Mouse (Mus musculus) liver, embryonic 15.5 days (tissue): Measurements from ENCODE around the gene Fam110a. TPM values are rescaled to one million over a fixed set of nuclear protein-coding genes. Genes with fewer than 3 reads are reported as not detected.

Source experiments
- ATAC-seq: fragments of 200-750 bp; cut with Nextera tagmentation; 2 replicates; pipeline ENCODE4 v1.8.0; 2017; ENCODE audit warnings: moderate number of reproducible peaks, mild to moderate bottlenecking, moderate library complexity; ENCODE audit not compliant: insufficient read depth
- H3K27ac ChIP-seq: fragments of 300-500 bp; sonication (generic); replicated peaks from 2 replicates; pipeline ENCODE4 v1.5.1; 2015; ENCODE audit warnings: mild to moderate bottlenecking, inconsistent platforms
- H3K27me3 ChIP-seq: fragments of 300-500 bp; sonication (generic); 2 replicates; pipeline ENCODE4 v1.6.1; 2015; ENCODE audit warnings: mild to moderate bottlenecking, inconsistent platforms
- H3K36me3 ChIP-seq: fragments of 300-500 bp; sonication (generic); replicated peaks from 2 replicates; pipeline ENCODE4 v1.6.1; 2015; ENCODE audit warnings: moderate library complexity, mild to moderate bottlenecking, inconsistent platforms
- H3K4me1 ChIP-seq: fragments of 300-500 bp; sonication (generic); replicated peaks from 2 replicates; pipeline ENCODE4 v1.6.1; 2015; ENCODE audit warnings: inconsistent platforms
- H3K4me2 ChIP-seq: fragments of 300-500 bp; sonication (generic); 2 replicates; pipeline ENCODE4 v1.6.1; 2015; ENCODE audit warnings: moderate library complexity, mild to moderate bottlenecking, inconsistent platforms
- H3K4me3 ChIP-seq: fragments of 300-500 bp; sonication (generic); replicated peaks from 2 replicates; pipeline ENCODE4 v1.5.1; 2015; ENCODE audit warnings: mild to moderate bottlenecking, inconsistent platforms
- H3K9ac ChIP-seq: fragments of 300-500 bp; sonication (generic); 2 replicates; pipeline ENCODE4 v1.6.1; 2015; ENCODE audit warnings: moderate library complexity, mild to moderate bottlenecking, inconsistent platforms
- H3K9me3 ChIP-seq: fragments of 300-500 bp; sonication (generic); replicated peaks from 2 replicates; pipeline ENCODE4 v1.6.1; 2016; ENCODE audit warnings: inconsistent platforms
- WGBS: fragments of 180-500 bp; shearing (Covaris S2); methylation state at CpG from one replicate; pipeline ENCODE4 v1.1.7; 2015; ENCODE audit warnings: mixed read lengths; ENCODE audit not compliant: insufficient replicate concordance; 5-methylcytosine and 5-hydroxymethylcytosine counted together
- polyA plus RNA-seq: library from polyadenylated mRNA; unstranded; fragments of >200 nt; fragmentation: Nextera tagmentation; extraction: Ambion mirVana; gene quantifications from 2 replicates; pipeline ENCODE4 v1.2.1, GENCODE M21; 2015

Gene Fam110a
- polyA plus RNA-seq, 1 experiment from 2014 or later = 9.8 TPM

GRCm38 (mm10) chr2:152010661-152011060 lies 30.6 kb upstream of the Fam110a start:
- H3K4me2 ChIP-seq = no peak overlapping the region
- no peak overlapping the region for H3K27ac ChIP-seq
- H3K4me1 ChIP-seq = 0 out of 2 replicates have a peak, but pooled peaks cover 3% of the 10 kb centered on the region
- no peaks in the 10 kb centered on the region for H3K9me3 ChIP-seq
- no peak for ATAC-seq
- no peak overlapping the region for H3K9ac ChIP-seq
- no peaks in the 10 kb centered on the region; the same call in 1 of the 2 replicates for H3K27me3 ChIP-seq
- H3K4me3 ChIP-seq = no peak overlapping the region
- WGBS = 73% methylated on average over 7 of the region's 7 CpGs
- no peaks in the 10 kb centered on the region for H3K36me3 ChIP-seq

DNA sequence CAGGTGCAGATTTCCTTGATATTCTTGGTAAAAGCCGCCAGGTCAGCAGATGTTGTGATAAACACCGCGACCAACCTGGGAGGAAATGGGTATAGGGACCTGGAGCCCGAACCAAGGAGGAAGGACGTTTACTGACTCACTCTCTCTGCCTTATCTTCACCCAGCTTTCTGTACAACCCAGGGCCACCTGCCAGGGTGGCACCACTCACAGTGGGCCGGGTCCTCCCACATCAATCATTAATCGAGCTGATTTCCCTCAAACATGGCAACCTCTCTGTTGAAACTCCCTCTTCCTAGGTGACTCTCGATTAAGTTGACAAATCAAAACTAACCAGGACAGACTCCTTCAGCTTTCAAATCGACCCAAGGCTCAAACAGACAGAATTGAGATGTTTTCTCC lies 30.2 kb upstream of the Fam110a start:
- H3K4me2 ChIP-seq = no peak overlapping the region
- H3K27ac ChIP-seq = no peak overlapping the region
- no peak overlapping the region for H3K4me3 ChIP-seq
- no peak for ATAC-seq
- 0 out of 2 replicates have a peak, but pooled peaks cover 3% of the 10 kb centered on the region for H3K4me1 ChIP-seq
- H3K27me3 ChIP-seq = no peaks in the 10 kb centered on the region; the same call in 1 of the 2 replicates
- no peaks in the 10 kb centered on the region for H3K36me3 ChIP-seq
- no peaks in the 10 kb centered on the region for H3K9me3 ChIP-seq
- no peak overlapping the region for H3K9ac ChIP-seq
- 43% methylated on average over 9 of the region's 9 CpGs for WGBS

GRCm38 (mm10) chr2:152009061-152009779 lies 29.2 kb upstream of the Fam110a start:
- Histone ChIP-seq H3K27me3 (no peaks in the 10 kb centered on the region; the same call in 1 of the 2 replicates), H3K36me3 (no peaks in the 10 kb centered on the region), H3K27ac (no peak overlapping the region), H3K4me1 (0 out of 2 replicates have a peak, but pooled peaks cover 3% of the 10 kb centered on the region), H3K9ac (no peak overlapping the region), H3K9me3 (no peaks in the 10 kb centered on the region), H3K4me3 (no peak overlapping the region), H3K4me2 (no peak overlapping the region)
- ATAC-seq = no peak
- 49% methylated on average over 15 of the region's 15 CpGs for WGBS

GRCm38 (mm10) chr2:152007783-152008182 lies 27.8 kb upstream of the Fam110a start:
- Histone ChIP-seq H3K4me1 (0 out of 2 replicates have a peak, but pooled peaks cover 3% of the 10 kb centered on the region), H3K4me2 (no peak overlapping the region)
- WGBS = 58% methylated on average over 10 of the region's 10 CpGs

DNA sequence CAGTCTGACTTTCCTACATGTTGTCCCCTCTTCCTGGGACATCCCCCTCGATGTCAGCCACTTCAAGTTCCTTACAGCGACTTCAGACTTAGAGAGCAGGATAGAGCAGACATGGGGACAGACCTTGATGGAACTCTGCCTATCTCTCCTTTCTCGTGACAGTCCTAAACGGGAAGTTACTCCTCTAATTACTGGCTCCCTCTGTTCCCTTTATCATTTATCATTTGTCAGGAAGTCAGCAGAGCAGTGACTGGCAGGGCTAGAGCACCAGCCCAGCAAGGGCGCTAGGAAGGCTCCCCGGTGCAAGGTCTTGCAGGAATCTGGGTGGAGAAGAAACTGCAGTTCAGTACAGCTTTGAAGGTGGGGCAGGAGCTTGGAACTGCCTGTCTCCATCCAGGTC lies 22.5 kb upstream of the Fam110a start:
- peaks cover 37% of the 10 kb centered on the region for H3K27me3 ChIP-seq
- WGBS = 11% methylated on average over 6 of the region's 6 CpGs

More at GRCm38 (mm10) chr2:152007783-152008182, 27.8 kb upstream of the Fam110a start:
- H3K9ac ChIP-seq = no peak overlapping the region
- no peaks in the 10 kb centered on the region for H3K36me3 ChIP-seq
- H3K27me3 ChIP-seq = no peaks in the 10 kb centered on the region; the same call in 1 of the 2 replicates
- H3K27ac ChIP-seq = no peak overlapping the region
- no peak overlapping the region for H3K4me3 ChIP-seq
- no peaks in the 10 kb centered on the region for H3K9me3 ChIP-seq
- ATAC-seq = no peak

GRCm38 (mm10) chr2:152000735-152001134 lies 20.7 kb upstream of the Fam110a start:
- 64% methylated on average over 6 of the region's 6 CpGs for WGBS
- no peaks in the 10 kb centered on the region for H3K9me3 ChIP-seq
- H3K4me1 ChIP-seq = peaks cover 43% of the 10 kb centered on the region
- no peaks in the 10 kb centered on the region for H3K36me3 ChIP-seq
- H3K27me3 ChIP-seq = peaks cover 48% of the 10 kb centered on the region
- H3K4me2 ChIP-seq = no peak overlapping the region
- no peak overlapping the region for H3K9ac ChIP-seq
- H3K27ac ChIP-seq = no peak overlapping the region
- ATAC-seq = no peak
- no peak overlapping the region for H3K4me3 ChIP-seq

More for the DNA sequence above, 22.5 kb upstream of the Fam110a start:
- Histone ChIP-seq H3K4me1 (peaks cover 28% of the 10 kb centered on the region), H3K4me2 (no peak overlapping the region), H3K9me3 (no peaks in the 10 kb centered on the region), H3K4me3 (no peak overlapping the region), H3K36me3 (no peaks in the 10 kb centered on the region), H3K9ac (no peak overlapping the region), H3K27ac (no peak overlapping the region)
- ATAC-seq = no peak

DNA sequence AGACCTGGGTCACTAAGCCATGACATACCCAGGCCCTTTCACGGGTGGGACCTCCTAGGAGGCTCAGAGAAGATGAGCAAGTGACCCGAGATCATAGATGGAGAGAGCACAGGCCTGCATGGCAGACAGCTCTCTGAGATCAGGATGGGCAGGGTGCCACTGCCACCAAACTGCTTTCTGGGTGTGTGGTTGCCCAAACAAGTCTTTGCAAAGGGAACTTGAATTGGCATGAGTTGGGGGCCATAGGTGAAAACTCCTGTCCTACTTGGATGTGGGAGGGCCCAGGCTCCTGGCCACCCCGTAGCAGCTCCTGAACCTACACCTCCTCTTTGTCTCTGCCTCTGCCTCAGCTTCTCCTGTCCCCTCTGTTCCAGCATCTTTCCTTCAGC lies 20.3 kb upstream of the Fam110a start:
- no peak overlapping the region for H3K27ac ChIP-seq
- 42% methylated on average over 3 of the region's 3 CpGs for WGBS
- H3K27me3 ChIP-seq = peaks cover 53% of the 10 kb centered on the region

DNA sequence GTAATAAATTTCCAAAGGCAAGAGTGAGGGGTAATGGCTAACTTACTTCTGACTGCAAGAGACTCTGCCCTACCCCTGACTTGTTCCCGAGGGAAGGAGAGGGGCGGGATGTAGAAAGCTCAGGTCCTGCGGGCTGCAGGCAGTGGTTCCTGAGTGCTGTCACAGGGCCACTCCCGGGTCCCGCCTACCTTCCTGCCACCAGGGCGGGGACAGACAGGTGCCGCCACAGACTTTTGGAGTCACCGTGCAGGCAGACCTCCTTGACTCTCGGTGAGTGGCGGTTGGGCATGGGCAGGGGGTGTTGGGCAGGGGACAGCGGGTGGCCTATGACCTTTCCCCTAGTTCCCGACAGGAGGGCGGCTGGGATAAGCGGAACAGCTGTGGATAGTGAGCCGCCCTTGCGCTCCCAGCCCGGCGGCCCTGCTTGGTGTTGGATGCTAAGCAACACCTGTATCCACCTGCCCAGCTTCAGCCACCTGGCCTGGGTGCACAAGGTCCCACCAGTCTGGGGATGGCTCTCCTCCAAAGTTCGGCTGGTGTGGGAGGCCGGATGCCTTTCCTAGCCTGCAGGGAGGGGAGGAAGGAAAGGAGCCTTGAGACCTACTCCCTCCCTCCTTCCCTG lies 19.8 kb upstream of the Fam110a start:
- WGBS = 24% methylated on average over 20 of the region's 20 CpGs
- Histone ChIP-seq H3K27me3 (peaks cover 57% of the 10 kb centered on the region), H3K4me3 (no peak overlapping the region), H3K27ac (no peak overlapping the region), H3K4me2 (peak overlapping the region; percentile 30; the same call in 1 of the 2 replicates), H3K36me3 (no peaks in the 10 kb centered on the region), H3K9me3 (no peaks in the 10 kb centered on the region), H3K4me1 (peaks cover 47% of the 10 kb centered on the region), H3K9ac (no peak overlapping the region)
- ATAC-seq = no peak

More for the DNA sequence above, 20.3 kb upstream of the Fam110a start:
- no peak for ATAC-seq
- Histone ChIP-seq H3K9me3 (no peaks in the 10 kb centered on the region), H3K4me2 (no peak overlapping the region), H3K4me1 (peaks cover 43% of the 10 kb centered on the region), H3K9ac (no peak overlapping the region), H3K4me3 (no peak overlapping the region), H3K36me3 (no peaks in the 10 kb centered on the region)

GRCm38 (mm10) chr2:151998932-151999331 lies 18.9 kb upstream of the Fam110a start:
- 18% methylated on average over 4 of the region's 4 CpGs for WGBS
- H3K36me3 ChIP-seq = no peaks in the 10 kb centered on the region
- no peak overlapping the region for H3K9ac ChIP-seq
- H3K9me3 ChIP-seq = no peaks in the 10 kb centered on the region
- peaks cover 53% of the 10 kb centered on the region for H3K4me1 ChIP-seq
- no peak overlapping the region for H3K4me2 ChIP-seq
- H3K4me3 ChIP-seq = no peak overlapping the region
- 0 out of 2 replicates have a peak, but pooled peaks have one; percentile 8 for ATAC-seq
- peaks cover 64% of the 10 kb centered on the region for H3K27me3 ChIP-seq
- no peak overlapping the region for H3K27ac ChIP-seq

GRCm38 (mm10) chr2:151998505-151998899 lies 18.5 kb upstream of the Fam110a start:
- H3K36me3 ChIP-seq = no peaks in the 10 kb centered on the region
- 52% methylated on average over 9 of the region's 9 CpGs for WGBS
- no peak overlapping the region for H3K9ac ChIP-seq
- H3K9me3 ChIP-seq = no peaks in the 10 kb centered on the region
- 0 out of 2 replicates have a peak overlapping the region, but pooled peaks have one; percentile 3 for H3K4me2 ChIP-seq
- no peak overlapping the region for H3K4me3 ChIP-seq
- peaks cover 68% of the 10 kb centered on the region for H3K27me3 ChIP-seq
- no peak overlapping the region for H3K27ac ChIP-seq
- ATAC-seq = peak; percentile 2; the same call in 1 of the 2 replicates
- peaks cover 53% of the 10 kb centered on the region for H3K4me1 ChIP-seq

GRCm38 (mm10) chr2:151997776-151998504 lies 17.9 kb upstream of the Fam110a start:
- 40% methylated on average over 8 of the region's 8 CpGs for WGBS

More at GRCm38 (mm10) chr2:151997776-151998504, 17.9 kb upstream of the Fam110a start:
- no peak overlapping the region for H3K9ac ChIP-seq
- peak overlapping the region; percentile 3; the same call in 1 of the 2 replicates for H3K4me2 ChIP-seq
- no peaks in the 10 kb centered on the region for H3K9me3 ChIP-seq
- H3K27me3 ChIP-seq = peaks cover 72% of the 10 kb centered on the region
- H3K4me1 ChIP-seq = peaks cover 53% of the 10 kb centered on the region
- no peaks in the 10 kb centered on the region for H3K36me3 ChIP-seq
- peak; percentile 56 for ATAC-seq
- no peak overlapping the region for H3K4me3 ChIP-seq
- H3K27ac ChIP-seq = no peak overlapping the region
